Mouse (Mus musculus) T-cell, adult 2 months (primary cell): ENCODE results near the gene Sec16b.

Experiments
- DNase-seq: peaks from one replicate; pipeline ENCODE4 v3.0.0; 2022; ENCODE audit warnings: low spot score

Sec16b gene

GRCm38 (mm10) chr1:157558145-157558544 lies 51.6 kb downstream of the Sec16b start:
- no peak for DNase-seq

- no peak for DNase-seq
These were observed 53.5 kb downstream of the Sec16b start for GRCm38 (mm10) chr1:157559986-157560385.

DNA sequence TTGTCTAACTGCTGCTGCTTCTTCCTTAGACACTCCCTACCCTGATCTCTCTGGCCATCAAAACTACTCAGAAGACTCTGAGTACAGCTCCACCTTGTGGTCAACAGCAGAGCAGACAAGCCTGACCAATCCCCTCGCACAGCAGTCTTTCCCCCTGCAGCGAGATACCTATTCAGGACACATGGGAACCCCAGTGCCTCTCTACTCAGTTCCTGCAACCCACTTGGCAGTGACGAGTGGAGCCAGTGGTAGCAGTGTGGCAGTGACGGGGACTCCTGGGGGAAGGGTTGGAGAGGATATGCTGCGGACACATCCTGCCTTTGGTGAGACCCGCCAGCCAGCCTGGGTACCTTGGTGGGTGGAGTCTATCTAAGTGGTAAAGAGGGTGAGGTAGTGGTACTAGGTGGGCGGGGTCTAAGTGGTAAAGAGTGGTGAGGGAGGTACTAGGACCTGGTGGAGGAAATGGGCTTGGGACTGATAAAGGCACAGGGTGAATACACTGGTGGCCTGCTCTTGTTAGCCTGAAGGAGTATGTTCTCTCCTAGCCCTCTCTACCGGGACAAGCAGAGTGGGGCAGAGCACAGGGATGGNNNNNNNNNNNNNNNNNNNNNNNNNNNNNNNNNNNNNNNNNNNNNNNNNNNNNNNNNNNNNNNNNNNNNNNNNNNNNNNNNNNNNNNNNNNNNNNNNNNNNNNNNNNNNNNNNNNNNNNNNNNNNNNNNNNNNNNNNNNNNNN lies 54.3 kb downstream of the Sec16b start:
- peak; percentile 18 for DNase-seq

DNA sequence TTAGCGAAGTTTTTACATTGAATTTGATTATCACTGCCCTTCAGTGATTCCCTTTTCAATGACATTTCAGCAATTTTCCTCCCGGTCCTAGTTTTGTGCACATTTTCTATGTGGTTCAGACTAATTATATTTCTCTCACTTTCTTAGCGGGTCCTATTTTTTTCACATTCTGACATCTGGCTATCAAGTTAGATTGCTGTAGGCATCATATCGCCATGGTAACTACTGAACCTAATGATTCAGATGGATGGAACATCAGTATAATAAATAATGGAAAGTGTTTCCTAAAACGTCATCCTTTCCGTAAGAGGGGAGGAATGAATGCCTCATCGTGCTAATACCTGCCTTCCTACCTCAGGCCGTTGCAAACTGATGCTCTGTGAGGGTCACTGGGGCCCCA lies 61.3 kb downstream of the Sec16b start:
- DNase-seq: no peak

DNA sequence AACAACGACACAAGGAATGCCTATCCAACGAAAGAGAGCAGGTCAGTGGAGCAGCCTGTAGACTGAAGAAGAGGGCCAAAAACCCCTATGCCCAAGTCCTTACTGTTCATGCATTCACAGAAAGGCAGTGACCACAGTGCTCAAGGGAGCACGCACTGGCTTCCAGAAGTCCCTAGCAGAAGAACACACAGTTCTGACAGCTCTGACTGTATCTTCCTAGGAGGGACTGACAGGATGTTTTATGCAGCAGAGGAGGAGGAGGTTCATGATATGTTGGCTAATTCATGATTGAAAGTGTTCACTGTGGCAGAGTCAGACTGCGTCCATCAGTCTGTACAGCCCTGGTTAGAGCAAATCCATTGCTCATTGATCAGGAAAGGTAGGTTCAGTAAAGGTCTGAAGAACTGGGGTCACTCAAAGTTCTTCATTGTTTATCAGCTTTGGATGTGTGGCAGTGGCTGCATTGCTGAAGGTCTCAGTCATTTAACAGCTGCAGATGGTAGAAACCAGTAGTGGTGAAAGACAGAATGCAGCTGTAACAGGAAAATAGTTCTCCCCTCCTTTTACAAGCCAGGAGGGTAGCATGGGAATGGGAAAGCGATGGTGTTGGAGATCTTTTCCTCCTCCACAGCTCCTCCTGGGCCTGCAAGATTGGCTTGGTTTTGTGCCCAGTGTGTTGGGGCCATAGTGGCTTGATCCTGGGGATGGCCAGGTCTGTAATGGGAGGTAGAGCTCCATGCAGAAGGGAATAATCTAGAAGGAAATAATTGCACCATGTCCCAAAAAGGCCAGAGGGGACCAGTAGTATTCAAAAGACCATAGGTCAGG lies 62.9 kb downstream of the Sec16b start:
- DNase-seq: no peak

- DNase-seq: no peak
These were observed 68.8 kb downstream of the Sec16b start for GRCm38 (mm10) chr1:157575316-157575715.

DNA sequence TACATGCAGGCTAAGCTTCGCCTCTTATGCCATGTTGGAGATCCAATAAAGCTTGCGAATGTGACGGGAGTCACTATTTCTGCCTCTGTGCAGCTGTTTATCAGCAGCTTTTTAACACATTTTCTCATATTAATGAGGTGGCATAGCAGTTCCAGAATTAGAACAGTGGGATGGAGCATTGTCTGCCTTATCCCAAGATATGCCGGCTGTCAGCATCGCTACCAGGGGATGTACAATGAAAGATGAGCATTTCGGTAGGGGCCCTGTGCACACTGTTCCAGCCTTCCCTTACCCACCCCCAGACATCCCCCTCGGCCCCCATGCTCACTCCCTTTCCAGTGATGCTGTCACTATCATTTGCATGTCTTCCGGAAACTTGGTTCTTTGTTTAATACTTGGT lies 71.8 kb downstream of the Sec16b start:
- no peak for DNase-seq

DNA sequence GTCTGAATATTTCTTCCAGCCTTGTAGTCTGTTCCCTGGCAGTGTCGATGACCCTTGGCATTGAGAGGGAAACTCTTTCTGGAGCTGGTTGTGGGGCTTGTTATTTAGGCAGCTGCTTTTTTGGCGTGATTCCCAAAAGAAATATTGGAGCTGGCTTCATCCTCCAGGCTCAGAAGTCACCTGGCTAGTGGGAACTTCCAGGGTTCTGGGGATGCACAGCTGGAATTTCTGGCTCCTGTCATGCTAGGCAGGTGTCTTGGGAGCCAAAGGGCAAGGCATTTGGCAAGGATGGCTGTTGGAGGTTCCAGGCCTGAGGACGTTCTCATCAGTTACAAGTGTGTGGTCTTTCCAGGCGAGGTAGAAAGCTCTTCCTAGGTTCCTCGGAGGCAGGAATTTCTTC lies 80.0 kb downstream of the Sec16b start:
- DNase-seq: no peak

DNA sequence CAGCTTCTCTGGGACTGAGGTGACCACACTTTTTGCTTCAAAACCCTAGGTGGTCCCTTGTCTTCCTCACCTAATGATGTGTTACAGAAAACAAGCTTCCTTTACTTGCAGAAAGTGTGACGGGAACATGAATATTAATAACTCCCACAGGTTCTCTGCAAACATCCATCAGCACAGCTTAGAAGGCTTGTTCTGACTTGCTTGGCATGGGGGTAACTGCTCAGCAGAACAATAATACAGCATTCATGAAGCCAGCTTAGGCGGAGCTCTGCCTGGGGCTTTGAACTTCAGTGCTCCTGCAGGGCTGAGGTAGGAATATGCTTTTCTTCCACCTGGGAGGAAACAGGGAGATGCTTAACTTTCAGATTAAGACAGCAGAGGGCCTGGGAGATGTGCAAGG lies 85.5 kb downstream of the Sec16b start:
- DNase-seq: no peak

DNA sequence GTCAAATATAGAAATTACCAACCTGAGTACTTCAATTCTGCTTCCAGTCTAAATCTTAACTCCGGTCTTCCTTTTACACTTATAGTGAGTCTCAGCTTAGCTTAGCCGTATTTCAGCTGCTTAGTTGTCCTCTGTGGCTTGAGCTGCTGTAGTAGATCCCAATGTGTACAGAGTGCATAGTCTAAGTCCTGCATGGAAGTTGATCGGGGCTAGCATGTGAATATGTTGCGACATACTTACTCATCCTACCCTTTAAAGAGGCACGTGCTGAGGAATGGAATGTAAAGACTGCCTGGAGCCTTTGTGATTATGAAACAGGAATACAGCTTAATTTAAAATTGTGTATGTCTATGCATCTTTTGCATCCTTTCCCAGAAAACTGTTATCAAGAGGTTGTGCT lies 88.0 kb downstream of the Sec16b start:
- no peak for DNase-seq

DNA sequence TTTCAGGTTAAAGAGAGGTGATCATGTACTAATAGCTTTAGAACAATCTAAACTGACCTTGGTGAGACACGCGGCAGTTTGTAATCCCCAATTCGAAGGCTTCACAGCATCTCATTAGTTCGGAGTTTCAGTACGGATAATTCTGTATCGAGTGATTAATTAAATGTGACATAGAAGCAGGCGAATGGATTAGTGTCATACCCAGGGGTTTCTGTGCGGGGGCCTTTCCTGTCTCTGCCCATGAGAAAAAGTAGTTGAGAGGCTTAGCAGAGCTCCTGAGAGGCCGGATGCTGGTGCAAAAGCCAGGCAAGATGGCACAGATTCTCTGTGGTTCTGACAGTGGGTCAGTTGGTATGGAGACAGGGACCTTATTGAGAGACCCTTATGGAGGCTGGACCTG lies 88.6 kb downstream of the Sec16b start:
- no peak for DNase-seq

DNA sequence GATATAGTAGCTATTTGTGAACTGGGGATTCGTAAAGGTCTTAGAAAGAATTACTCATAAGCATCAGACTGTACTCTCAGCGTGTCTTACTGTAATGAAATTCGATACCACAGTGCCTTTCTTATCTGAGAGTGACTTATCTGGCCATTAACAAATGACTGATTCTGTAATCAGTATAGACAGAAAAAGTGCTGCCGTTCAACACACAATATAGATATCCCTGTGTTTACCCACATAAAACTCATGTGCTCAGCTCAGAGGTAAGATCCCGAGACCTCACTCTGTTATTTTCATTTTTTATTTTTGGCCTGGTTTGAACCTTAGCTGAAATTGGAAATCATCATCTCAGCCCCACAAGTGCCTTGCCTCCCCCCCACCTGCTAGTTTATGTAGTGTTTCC lies 98.0 kb downstream of the Sec16b start:
- no peak for DNase-seq
